Mouse (Mus musculus) left cerebral cortex, adult 9 months (tissue): ENCODE data around the gene Acss2.
A peak's percentile ranks its signal among the peaks of the same experiment; 100 is the strongest.
"Not testable (repeated sequence)": the region's sequence is repeated elsewhere in the genome, so short reads cannot be mapped to it uniquely, and the experiment has no call there.

ENCODE experiments used
- DNase-seq, 2 experiments: peaks; one replicate each; pipeline ENCODE4 v3.0.0; 2022; ENCODE audit warnings: low spot score in 2 of 2

The Acss2 gene

GRCm38 (mm10) chr2:155589521-155589920, 71.8 kb downstream of the Acss2 start:
- DNase-seq, result no peak

- DNase-seq, result no peak
Observed at GRCm38 (mm10) chr2:155590876-155591275, 73.1 kb downstream of the Acss2 start.

- DNase-seq, result no peak
Observed at GRCm38 (mm10) chr2:155591676-155592075, 73.9 kb downstream of the Acss2 start.

GRCm38 (mm10) chr2:155592137-155592853, 74.5 kb downstream of the Acss2 start, which contains the start of gene Gss:
Gss (minus strand) TSS chr2:155592810.
- DNase-seq, result peak; percentile 93 to 99

GRCm38 (mm10) chr2:155592854-155593283, 75.1 kb downstream of the Acss2 start:
- no peak for DNase-seq

- DNase-seq, result no peak
Observed at GRCm38 (mm10) chr2:155595516-155595915, 77.8 kb downstream of the Acss2 start.

GRCm38 (mm10) chr2:155603707-155604106, 86.0 kb downstream of the Acss2 start:
- no peak for DNase-seq

- DNase-seq, result no peak
Observed at GRCm38 (mm10) chr2:155604560-155605235, 87.0 kb downstream of the Acss2 start.

- DNase-seq, result not testable (repeated sequence)
Observed at GRCm38 (mm10) chr2:155605236-155605589, 87.5 kb downstream of the Acss2 start.

GRCm38 (mm10) chr2:155606360-155606759, 88.6 kb downstream of the Acss2 start:
- DNase-seq, result peak in 1 of 2 experiments; percentile 60

- DNase-seq, result no peak
Observed at GRCm38 (mm10) chr2:155610978-155611377, 93.2 kb downstream of the Acss2 start, which contains the start of gene Myh7b. Myh7b (plus strand) TSS chr2:155611212.

GRCm38 (mm10) chr2:155611834-155612550, 94.2 kb downstream of the Acss2 start:
- DNase-seq, result no peak

GRCm38 (mm10) chr2:155613326-155613755, 95.6 kb downstream of the Acss2 start:
- peak in 1 of 2 experiments; percentile 44 for DNase-seq

GRCm38 (mm10) chr2:155613953-155614352, 96.2 kb downstream of the Acss2 start:
- no peak for DNase-seq

GRCm38 (mm10) chr2:155616971-155617370, 99.2 kb downstream of the Acss2 start:
- DNase-seq, result no peak

- DNase-seq, result peak in 1 of 2 experiments; percentile 93
Observed at GRCm38 (mm10) chr2:155619817-155620216, 102.1 kb downstream of the Acss2 start.

- DNase-seq, result no peak
Observed at GRCm38 (mm10) chr2:155622606-155623005, 104.9 kb downstream of the Acss2 start.

- no peak for DNase-seq
Observed at GRCm38 (mm10) chr2:155623996-155624395, 106.2 kb downstream of the Acss2 start.

GRCm38 (mm10) chr2:155624730-155625129, 107.0 kb downstream of the Acss2 start:
- DNase-seq, result no peak

GRCm38 (mm10) chr2:155626277-155626676, 108.5 kb downstream of the Acss2 start:
- DNase-seq, result no peak

- peak in 1 of 2 experiments; percentile 74 for DNase-seq
Observed at GRCm38 (mm10) chr2:155627030-155627738, 109.4 kb downstream of the Acss2 start.

- DNase-seq, result no peak
Observed at GRCm38 (mm10) chr2:155628112-155628511, 110.4 kb downstream of the Acss2 start.
